Mouse (Mus musculus) CH12.LX (cell line): ENCODE measurements at regions not wholly inside any gene's neighbourhood (a gene's known extent, or its start where the extent isn't known, plus 50 kb on each side); places are given as distances from the start of the nearest gene placed in this dataset.

Experiments
- DNase-seq: peaks from one replicate; pipeline ENCODE4 v3.0.0-alpha.2; 2013; ENCODE audit errors: extremely low read depth
- H3K27ac ChIP-seq: 2 replicates; pipeline ENCODE4 v1.5.1; 2012; ENCODE audit warnings: low read depth, mild to moderate bottlenecking, control low read depth, moderate library complexity; ENCODE audit not compliant: insufficient read depth
- H3K27me3 ChIP-seq: replicated peaks from 2 replicates; pipeline ENCODE3; 2012; ENCODE audit warnings: inconsistent platforms
- H3K36me3 ChIP-seq, 2 experiments: replicated peaks in 1 of 2; 2 replicates each; pipeline versions ENCODE3 to v1.6.1; 2012; ENCODE audit warnings: inconsistent platforms in 1 of 2, low read length in 1 of 2, mild to moderate bottlenecking in 1 of 2, mixed read lengths in 1 of 2, moderate library complexity in 1 of 2; ENCODE audit not compliant: control insufficient read depth in 1 of 2, insufficient read depth in 1 of 2
- H3K4me1 ChIP-seq, 2 experiments: 2 replicates each; pipeline ENCODE4 v1.6.1; 2012; ENCODE audit warnings: inconsistent platforms in 1 of 2, moderate library complexity in 1 of 2; ENCODE audit not compliant: insufficient read depth in 2 of 2, control insufficient read depth in 1 of 2
- H3K4me2 ChIP-seq: 2 replicates; pipeline ENCODE4 v1.6.1; 2012; ENCODE audit warnings: low read depth, mild to moderate bottlenecking, control low read depth; ENCODE audit not compliant: poor library complexity, insufficient read depth, severe bottlenecking
- H3K4me3 ChIP-seq, 3 experiments: fragments of 150-350 bp in 1 of 3; sonication (generic) in 1 of 3; replicated peaks in 1 of 3; 2 replicates each; pipeline versions ENCODE3 to v1.5.1; 2011 to 2012; ENCODE audit warnings: low read depth in 2 of 3, low read length in 2 of 3, mild to moderate bottlenecking in 2 of 3, moderate library complexity in 2 of 3, control low read depth in 1 of 3, improper control_type of control experiment in 1 of 3, inconsistent platforms in 1 of 3, mixed read lengths in 1 of 3; ENCODE audit not compliant: poor library complexity in 1 of 3
- H3K79me2 ChIP-seq: replicated peaks from 2 replicates; pipeline ENCODE4 v1.6.1; 2012; ENCODE audit warnings: mild to moderate bottlenecking, moderate library complexity; ENCODE audit not compliant: control insufficient read depth, poor library complexity, insufficient read depth, severe bottlenecking; ENCODE audit errors: extremely low read depth
- H3K9ac ChIP-seq: 2 replicates; pipeline ENCODE4 v1.6.1; 2012; ENCODE audit warnings: low read depth, mild to moderate bottlenecking, control low read depth, moderate library complexity; ENCODE audit not compliant: insufficient read depth
- H3K9me3 ChIP-seq: replicated peaks from 2 replicates; pipeline ENCODE3; 2012; ENCODE audit warnings: low read length, inconsistent platforms, mixed read lengths
- BHLHE40 ChIP-seq: IDR thresholded peaks from 2 replicates; pipeline ENCODE4 v1.6.1; 2011; ENCODE audit warnings: mild to moderate bottlenecking, low read depth, low read length, improper control_type of control experiment
- CHD1 ChIP-seq: IDR thresholded peaks from 2 replicates; pipeline ENCODE4 v1.6.1; 2012; ENCODE audit warnings: low read depth, low read length, improper control_type of control experiment, inconsistent platforms
- CHD2 ChIP-seq: IDR thresholded peaks from 2 replicates; pipeline ENCODE4 v1.6.1; 2011; ENCODE audit warnings: low read length, improper control_type of control experiment
- CTCF ChIP-seq, 2 experiments: IDR thresholded peaks in 1 of 2; conservative IDR thresholded peaks in 1 of 2; 2 replicates each; pipeline ENCODE4 v1.5.1; 2011 to 2012; ENCODE audit warnings: low read depth in 2 of 2, low read length in 2 of 2, improper control_type of control experiment in 1 of 2, inconsistent platforms in 1 of 2, mild to moderate bottlenecking in 1 of 2, moderate library complexity in 1 of 2
- E2F4 ChIP-seq: IDR thresholded peaks from 2 replicates; pipeline ENCODE4 v1.6.1; 2011; ENCODE audit warnings: low read depth, low read length, improper control_type of control experiment; ENCODE audit not compliant: insufficient replicate concordance
- ELF1 ChIP-seq: IDR thresholded peaks from 2 replicates; pipeline ENCODE4 v1.6.1; 2014; ENCODE audit warnings: low read depth, mild to moderate bottlenecking, inconsistent platforms, low read length, improper control_type of control experiment
- EP300 ChIP-seq: IDR thresholded peaks from 2 replicates; pipeline ENCODE4 v1.6.1; 2011; ENCODE audit warnings: low read length, improper control_type of control experiment
- IRF4 ChIP-seq: IDR thresholded peaks from 2 replicates; pipeline ENCODE4 v1.6.1; 2014; ENCODE audit warnings: low read depth, mild to moderate bottlenecking, inconsistent platforms, low read length, improper control_type of control experiment
- JUND ChIP-seq: conservative IDR thresholded peaks from 2 replicates; pipeline ENCODE4 v1.6.1; 2011; ENCODE audit warnings: low read depth, low read length, improper control_type of control experiment
- KAT2A ChIP-seq: IDR thresholded peaks from 2 replicates; pipeline ENCODE4 v1.6.1; 2012; ENCODE audit warnings: low read length, improper control_type of control experiment, inconsistent platforms; ENCODE audit not compliant: insufficient replicate concordance
- MAFK ChIP-seq: IDR thresholded peaks from 2 replicates; pipeline ENCODE4 v1.6.1; 2011; ENCODE audit warnings: low read length, improper control_type of control experiment; ENCODE audit not compliant: insufficient replicate concordance
- MAX ChIP-seq: IDR thresholded peaks from 2 replicates; pipeline ENCODE4 v1.6.1; 2011; ENCODE audit warnings: low read length, improper control_type of control experiment
- MEF2A ChIP-seq: IDR thresholded peaks from 2 replicates; pipeline ENCODE4 v1.6.1; 2014; ENCODE audit warnings: low read depth, mild to moderate bottlenecking, inconsistent platforms, low read length, improper control_type of control experiment, borderline replicate concordance
- MYC ChIP-seq: IDR thresholded peaks from 2 replicates; pipeline ENCODE4 v1.6.1; 2011; ENCODE audit warnings: low read depth, mild to moderate bottlenecking, improper control_type of control experiment, low read length
- NELFE ChIP-seq: IDR thresholded peaks from 2 replicates; pipeline ENCODE4 v1.6.1; 2011; ENCODE audit warnings: low read depth, low read length, improper control_type of control experiment
- NRF1 ChIP-seq: IDR thresholded peaks from 2 replicates; pipeline ENCODE4 v1.6.1; 2014; ENCODE audit warnings: low read depth, mild to moderate bottlenecking, inconsistent platforms, low read length, improper control_type of control experiment, moderate library complexity
- POLR2AphosphoS2 ChIP-seq: IDR thresholded peaks from 2 replicates; pipeline ENCODE4 v1.6.1; 2011; ENCODE audit warnings: low read depth, low read length, improper control_type of control experiment
- SMC3 ChIP-seq: IDR thresholded peaks from 2 replicates; pipeline ENCODE4 v1.6.1; 2011; ENCODE audit warnings: low read depth, low read length, improper control_type of control experiment
- USF2 ChIP-seq: conservative IDR thresholded peaks from 2 replicates; pipeline ENCODE4 v1.6.1; 2011; ENCODE audit warnings: low read depth, low read length, improper control_type of control experiment
- ZC3H11A ChIP-seq: IDR thresholded peaks from 2 replicates; pipeline ENCODE4 v1.6.1; 2012; ENCODE audit warnings: low read depth, mild to moderate bottlenecking, inconsistent platforms, low read length, improper control_type of control experiment
- ZKSCAN1 ChIP-seq: IDR thresholded peaks from 2 replicates; pipeline ENCODE4 v1.6.1; 2012; ENCODE audit warnings: low read depth, inconsistent platforms, low read length, improper control_type of control experiment, borderline replicate concordance
- ZMIZ1 ChIP-seq: IDR thresholded peaks from 2 replicates; pipeline ENCODE4 v1.6.1; 2012; ENCODE audit warnings: low read depth, mild to moderate bottlenecking, inconsistent platforms, low read length, improper control_type of control experiment
- dilution Hi-C: fragments of 300-500 bp; cut with MboI; formaldehyde crosslinking; loops from 2 replicates; pipeline ENCODE4 v1.14.3; 2020; ENCODE audit warnings: low sequenced_read_pairs; ENCODE audit not compliant: extremely low pct_unique_long_range_greater_than_20kb, extremely low pct_ligation_motif_present
- in situ Hi-C: fragments of 300-500 bp; cut with MboI; formaldehyde crosslinking; loops from 3 replicates; pipeline ENCODE4 v1.14.3; 2019; ENCODE audit warnings: low sequenced_read_pairs, low pct_ligation_motif_present, low pct_unique_long_range_greater_than_20kb, mixed read lengths

DNA sequence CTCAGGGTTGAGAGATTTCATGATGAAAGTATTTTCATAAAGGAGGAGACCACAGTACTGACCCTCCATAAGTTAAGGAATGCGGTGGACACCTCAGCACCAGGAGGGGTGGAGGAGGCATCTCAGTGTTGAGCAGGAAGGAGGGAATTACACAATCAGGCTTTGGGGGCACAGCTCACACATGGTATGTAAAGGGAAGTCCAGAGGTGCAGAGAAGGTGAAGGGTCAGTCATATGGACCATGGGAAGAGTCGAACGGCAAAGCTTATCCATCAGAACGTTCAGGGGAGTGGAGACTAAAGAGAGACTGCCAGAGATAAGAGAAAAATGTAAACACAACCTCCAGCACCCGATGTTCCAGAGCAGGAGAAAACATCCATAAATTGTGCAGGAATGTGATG lies 166.4 kb upstream of the Dapk1 start:
- TF ChIP-seq IRF4: no peak
- TF ChIP-seq MYC: no peak
- no peak for TF ChIP-seq ELF1
- no peak for TF ChIP-seq POLR2AphosphoS2
- no peak for TF ChIP-seq JUND
- no peak for TF ChIP-seq CHD1
- no peak for TF ChIP-seq ZKSCAN1
- no peak for TF ChIP-seq MAX
- TF ChIP-seq EP300: no peak
- no peak for TF ChIP-seq NRF1
- TF ChIP-seq ZMIZ1: no peak
- no peak for TF ChIP-seq ZC3H11A
- TF ChIP-seq NELFE: no peak
- TF ChIP-seq BHLHE40: no peak
- TF ChIP-seq KAT2A: no peak
- TF ChIP-seq CTCF (conservative IDR thresholded peaks at IDR 0.05 in 1 of 2, IDR thresholded peaks at IDR 0.05 in 1 of 2; ENCODE audit: low read depth in 2 of 2, low read length in 2 of 2): no peak
- no peak for TF ChIP-seq MEF2A
- no peak for TF ChIP-seq SMC3
- Histone ChIP-seq H3K4me2 (no peak overlapping the region), H3K36me3 (no peaks in the 10 kb centered on the region), H3K4me3 (no peak overlapping the region), H3K9ac (no peak overlapping the region), H3K27me3 (no peaks in the 10 kb centered on the region), H3K9me3 (peaks cover 70% of the 10 kb centered on the region), H3K27ac (no peak overlapping the region), H3K4me1 (no peaks in the 10 kb centered on the region), H3K79me2 (no peaks in the 10 kb centered on the region)
- DNase-seq: no peak
- dilution Hi-C loops: no loop called here
- in situ Hi-C loops: no loop called here

DNA sequence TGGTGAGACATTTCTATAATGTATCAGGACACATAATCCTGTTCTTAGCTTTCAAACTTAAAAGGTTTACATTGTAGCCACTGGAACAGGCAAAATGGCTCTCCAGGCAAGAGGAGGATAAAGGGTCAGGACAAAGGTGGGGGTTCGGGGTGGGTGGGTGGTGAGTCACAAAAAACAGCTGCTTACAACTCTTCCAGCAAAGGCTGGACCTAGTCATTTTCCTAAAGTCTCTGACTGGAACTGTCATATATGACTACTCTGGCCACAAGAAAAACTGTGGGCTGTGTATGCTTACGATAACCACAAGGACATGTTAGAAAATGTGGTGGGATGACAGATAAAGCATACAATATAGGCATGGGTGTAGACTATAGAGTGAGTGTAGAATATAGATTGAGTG lies 163.6 kb upstream of the Dapk1 start:
- TF ChIP-seq IRF4 (no peak), MEF2A (no peak), KAT2A (no peak), E2F4 (no peak), CHD2 (no peak), USF2 (no peak), MAFK (no peak), BHLHE40 (no peak), EP300 (no peak)
- in situ Hi-C loops: no loop called here
- no peaks in the 10 kb centered on the region for H3K4me1 ChIP-seq
- H3K79me2 ChIP-seq: no peaks in the 10 kb centered on the region
- H3K27me3 ChIP-seq: no peaks in the 10 kb centered on the region
- dilution Hi-C loops: no loop called here
- no peak for DNase-seq
- H3K9ac ChIP-seq: no peak overlapping the region
- no peak overlapping the region for H3K4me3 ChIP-seq
- peaks cover 62% of the 10 kb centered on the region for H3K9me3 ChIP-seq
- H3K36me3 ChIP-seq: no peaks in the 10 kb centered on the region
- H3K27ac ChIP-seq: no peak overlapping the region
- H3K4me2 ChIP-seq: no peak overlapping the region
